Mouse (Mus musculus) A20 (cell line): ENCODE measurements around the gene H2-M5.
A peak's percentile ranks its signal among the peaks of the same experiment; 100 is the strongest.

Experiments used
- DNase-seq: peaks from one replicate; pipeline ENCODE4 v3.0.0-alpha.2; 2011; ENCODE audit warnings: low read depth, low spot score

The H2-M5 gene

GRCm38 (mm10) chr17:36993770-36994325 lies 4.5 kb upstream of the H2-M5 start:
- peak; percentile 90 for DNase-seq

- DNase-seq, result peak; percentile 54
Observed at GRCm38 (mm10) chr17:36992336-36993104, 3.2 kb upstream of the H2-M5 start.

- DNase-seq, result peak; percentile 29
Observed at GRCm38 (mm10) chr17:36990630-36991029, 1.3 kb upstream of the H2-M5 start.

- DNase-seq, result no peak
Observed at GRCm38 (mm10) chr17:36988475-36988874, 862 bp downstream of the H2-M5 start.

GRCm38 (mm10) chr17:36982253-36983155 lies 6.8 kb downstream of the H2-M5 start:
- DNase-seq, result no peak

- DNase-seq, result no peak
Observed at GRCm38 (mm10) chr17:36981845-36982244, 7.5 kb downstream of the H2-M5 start.

- no peak for DNase-seq
Observed at GRCm38 (mm10) chr17:36981221-36981813, 8.0 kb downstream of the H2-M5 start, which contains the start of gene 2410137M14Rik. TSS of gene 2410137M14Rik (minus strand) at chr17:36981237.

GRCm38 (mm10) chr17:36973271-36973787 lies 16.0 kb downstream of the H2-M5 start:
- DNase-seq, result no peak

GRCm38 (mm10) chr17:36972791-36973190 lies 16.5 kb downstream of the H2-M5 start:
- DNase-seq, result no peak

GRCm38 (mm10) chr17:36971172-36971850 lies 18.0 kb downstream of the H2-M5 start:
- DNase-seq, result peak; percentile 22

- DNase-seq, result no peak
Observed at GRCm38 (mm10) chr17:36970316-36970890, 18.9 kb downstream of the H2-M5 start.

GRCm38 (mm10) chr17:36966875-36967274 lies 22.5 kb downstream of the H2-M5 start:
- DNase-seq, result peak; percentile 15

GRCm38 (mm10) chr17:36961125-36961524 lies 28.2 kb downstream of the H2-M5 start:
- DNase-seq, result no peak

GRCm38 (mm10) chr17:36958884-36959283 lies 30.5 kb downstream of the H2-M5 start:
- DNase-seq, result no peak

- DNase-seq, result peak; percentile 96
Observed at GRCm38 (mm10) chr17:36957999-36958743, 31.2 kb downstream of the H2-M5 start, which contains the start of the genes Znrd1 and Znrd1as. TSS of gene Znrd1 (minus strand) at chr17:36958559. TSS of gene Znrd1as (plus strand) at chr17:36958592.

- no peak for DNase-seq
Observed at GRCm38 (mm10) chr17:36953062-36953461, 36.3 kb downstream of the H2-M5 start.

- DNase-seq, result no peak
Observed at GRCm38 (mm10) chr17:36952631-36953030, 36.7 kb downstream of the H2-M5 start.

- peak; percentile 99 for DNase-seq
Observed at GRCm38 (mm10) chr17:36950981-36951947, 38.1 kb downstream of the H2-M5 start, which contains the start of gene Ppp1r11. TSS of gene Ppp1r11 (minus strand) at chr17:36951741.
